Mouse (Mus musculus) liver, embryonic 13.5 days (tissue): ENCODE data around the gene S100a16. TPM values are rescaled to one million over a fixed set of nuclear protein-coding genes. Genes with fewer than 3 reads are reported as not detected.
A peak's percentile ranks its signal among the peaks of the same experiment; 100 is the strongest.

ENCODE experiments used
- ATAC-seq: fragments of 200-750 bp; cut with Nextera tagmentation; 2 replicates; pipeline ENCODE4 v1.8.0; 2017; ENCODE audit warnings: low read depth, mild to moderate bottlenecking, moderate number of reproducible peaks, moderate library complexity
- DNase-seq: peaks from one replicate; pipeline ENCODE4 v3.0.0; 2022
- H3K27ac ChIP-seq: fragments of 300-500 bp; sonication (generic); 2 replicates; pipeline ENCODE4 v1.5.1; 2015; ENCODE audit warnings: moderate library complexity, mild to moderate bottlenecking, inconsistent platforms
- H3K27me3 ChIP-seq: fragments of 300-500 bp; sonication (generic); 2 replicates; pipeline ENCODE4 v1.6.1; 2015; ENCODE audit warnings: mild to moderate bottlenecking, inconsistent platforms
- H3K36me3 ChIP-seq: fragments of 300-500 bp; sonication (generic); 2 replicates; pipeline ENCODE4 v1.6.1; 2015; ENCODE audit warnings: mild to moderate bottlenecking, inconsistent platforms
- H3K4me1 ChIP-seq: fragments of 300-500 bp; sonication (generic); replicated peaks from 2 replicates; pipeline ENCODE4 v1.6.1; 2015; ENCODE audit warnings: inconsistent platforms
- H3K4me2 ChIP-seq: fragments of 300-500 bp; sonication (generic); 2 replicates; pipeline ENCODE4 v1.6.1; 2015; ENCODE audit warnings: inconsistent platforms, mild to moderate bottlenecking, moderate library complexity
- H3K4me3 ChIP-seq: fragments of 300-500 bp; sonication (generic); replicated peaks from 2 replicates; pipeline ENCODE4 v1.5.1; 2015; ENCODE audit warnings: mild to moderate bottlenecking, inconsistent platforms
- H3K9ac ChIP-seq: fragments of 300-500 bp; sonication (generic); 2 replicates; pipeline ENCODE4 v1.6.1; 2015; ENCODE audit warnings: mild to moderate bottlenecking, inconsistent platforms
- H3K9me3 ChIP-seq: fragments of 300-500 bp; sonication (generic); replicated peaks from 2 replicates; pipeline ENCODE4 v1.6.1; 2016; ENCODE audit warnings: inconsistent platforms
- WGBS: fragments of 180-500 bp; shearing (Covaris S2); methylation state at CpG from one replicate; pipeline ENCODE4 v1.1.7; 2015; ENCODE audit not compliant: insufficient replicate concordance; 5-methylcytosine and 5-hydroxymethylcytosine counted together
- polyA plus RNA-seq: library from polyadenylated mRNA; unstranded; fragments of >200 nt; fragmentation: Nextera tagmentation; extraction: Ambion mirVana; gene quantifications from 2 replicates; pipeline ENCODE4 v1.2.1, GENCODE M21; 2015

S100a16 gene
- polyA plus RNA-seq, 1 experiment from 2014 or later: 26.4 TPM

DNA sequence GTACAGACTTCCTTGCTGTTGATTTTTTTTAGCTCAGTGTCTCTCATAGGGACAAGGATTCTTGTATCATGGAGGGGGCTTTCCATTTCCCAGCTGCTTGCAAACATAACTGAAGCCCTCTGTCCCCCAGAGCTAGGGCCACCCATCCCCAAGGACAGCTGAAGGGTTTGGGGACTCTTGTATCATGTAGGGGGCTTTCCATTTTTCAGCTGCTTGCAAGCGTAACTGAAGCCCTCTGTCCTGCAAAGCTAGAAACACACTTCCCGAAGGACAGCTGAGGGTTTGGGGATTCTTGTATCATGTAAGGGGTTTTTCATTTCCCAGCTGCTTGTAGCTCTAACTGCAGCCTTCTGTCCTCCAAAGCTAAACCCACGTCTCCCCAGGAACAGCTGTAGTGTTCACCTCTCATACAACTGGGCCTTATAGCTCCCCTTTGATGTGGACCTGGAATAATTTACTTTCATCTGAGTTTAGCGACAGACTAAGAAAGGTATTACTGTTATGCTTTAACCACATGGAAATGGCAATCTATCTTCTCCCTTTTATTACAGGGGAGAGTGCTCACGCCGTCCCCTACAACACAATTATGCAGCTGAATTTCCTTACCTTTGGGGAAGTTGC is 23.1 kb downstream of the S100a16 start, which contains the start of gene S100a3:
Gene S100a3, plus strand, starts transcription at position 571 of the 621 bp plus-strand sequence.
- Histone ChIP-seq H3K4me1 (no peaks in the 10 kb centered on the region), H3K4me3 (no peak within 1 kb of the TSS), H3K36me3 (no peaks in the 10 kb centered on the region), H3K4me2 (no peak within 1 kb of the TSS), H3K9ac (no peak within 1 kb of the TSS), H3K9me3 (no peaks in the 10 kb centered on the region), H3K27me3 (no peaks in the 10 kb centered on the region), H3K27ac (no peak within 1 kb of the TSS)
- DNase-seq: no peak
- 59% methylated on average over 6 of the region's 6 CpGs for WGBS
- no peak for ATAC-seq

DNA sequence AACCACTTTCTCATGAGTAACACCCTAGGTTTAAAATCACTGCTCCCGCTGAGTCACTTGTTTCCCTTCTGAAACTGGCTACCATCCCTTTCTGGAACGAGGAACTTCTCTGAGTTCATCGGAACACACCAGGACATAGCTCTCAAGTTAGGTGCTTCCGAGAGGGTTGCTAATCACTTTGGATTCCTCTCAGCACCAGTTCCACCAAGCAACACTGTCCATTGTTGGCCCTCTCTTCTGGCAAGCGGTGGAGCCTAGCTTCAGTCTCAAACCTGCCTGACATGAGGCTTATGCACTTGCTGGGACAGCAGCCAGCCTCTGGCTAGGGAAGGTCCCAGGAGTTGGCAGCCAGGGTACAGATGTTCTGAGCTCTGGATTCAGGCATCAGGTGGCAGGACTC is 37.6 kb downstream of the S100a16 start:
- Histone ChIP-seq H3K4me3 (no peak overlapping the region), H3K9me3 (no peaks in the 10 kb centered on the region), H3K9ac (no peak overlapping the region), H3K27me3 (no peaks in the 10 kb centered on the region), H3K36me3 (no peaks in the 10 kb centered on the region), H3K27ac (no peak overlapping the region), H3K4me1 (no peaks in the 10 kb centered on the region), H3K4me2 (no peak overlapping the region)
- whole genome bisulfite sequencing: 66% methylated on average over 5 of the region's 5 CpGs
- no peak for ATAC-seq
- DNase-seq: no peak

DNA sequence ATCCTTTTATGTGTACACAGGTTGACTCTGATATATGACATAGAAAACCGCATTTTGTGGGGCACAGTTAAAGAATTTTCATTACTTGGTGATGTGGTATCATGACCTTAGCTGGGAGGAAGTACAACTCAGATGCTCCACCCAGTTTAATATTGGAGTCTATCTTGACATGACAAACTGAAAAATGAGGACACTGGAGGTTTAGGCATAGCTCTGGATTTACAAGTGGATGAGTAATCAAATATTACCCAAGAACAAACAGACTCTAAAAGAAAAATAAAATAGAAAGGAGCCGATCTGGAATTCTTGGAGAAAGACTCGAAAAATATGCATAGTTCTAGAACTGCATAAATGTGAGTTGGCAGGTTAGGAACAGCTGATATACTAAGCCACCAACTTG is 38.3 kb downstream of the S100a16 start:
- DNase-seq (no peak), ATAC-seq (no peak)
- H3K36me3 ChIP-seq: no peaks in the 10 kb centered on the region
- 56% methylated on average over 3 of the region's 3 CpGs for WGBS
- no peak overlapping the region for H3K4me2 ChIP-seq
- no peak overlapping the region for H3K27ac ChIP-seq
- no peak overlapping the region for H3K4me3 ChIP-seq
- H3K27me3 ChIP-seq: no peaks in the 10 kb centered on the region
- H3K9ac ChIP-seq: no peak overlapping the region
- H3K9me3 ChIP-seq: no peaks in the 10 kb centered on the region
- H3K4me1 ChIP-seq: no peaks in the 10 kb centered on the region

DNA sequence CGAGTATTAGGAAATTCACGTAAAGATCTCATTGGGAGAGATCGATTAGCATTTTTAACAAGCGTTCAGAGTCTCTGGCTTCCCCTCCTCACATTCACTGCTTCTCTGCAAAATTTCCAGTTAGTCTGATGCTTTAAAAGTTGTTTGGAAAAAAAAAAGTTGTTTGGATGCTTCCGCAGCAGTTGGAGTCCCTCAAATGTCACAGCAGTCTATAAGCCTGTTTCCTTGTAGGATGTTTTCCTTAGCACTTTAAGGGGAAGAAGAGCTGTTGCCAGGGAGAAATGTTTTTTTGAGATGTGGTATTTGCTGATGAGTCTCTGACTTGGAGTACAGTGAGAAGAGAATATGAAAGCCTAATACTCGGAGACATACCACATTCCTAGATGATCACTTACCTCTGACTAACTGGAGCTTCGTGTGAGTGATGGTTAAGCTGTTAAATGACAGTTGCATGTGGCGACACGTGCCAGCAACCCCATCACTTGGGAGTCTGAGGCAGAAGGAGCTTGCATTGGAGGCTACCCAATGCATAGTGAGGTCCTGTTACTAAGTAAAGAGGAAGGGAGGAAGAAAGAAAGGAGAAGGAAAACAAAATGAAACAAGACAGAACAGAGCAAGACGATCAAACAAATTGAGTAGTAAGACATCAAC is 39.4 kb downstream of the S100a16 start:
- no peak for ATAC-seq
- no peaks in the 10 kb centered on the region for H3K36me3 ChIP-seq
- no peak overlapping the region for H3K9ac ChIP-seq
- WGBS: 58% methylated on average over 10 of the region's 10 CpGs
- no peak overlapping the region for H3K4me3 ChIP-seq
- DNase-seq: no peak
- no peaks in the 10 kb centered on the region for H3K27me3 ChIP-seq
- H3K27ac ChIP-seq: no peak overlapping the region
- H3K9me3 ChIP-seq: no peaks in the 10 kb centered on the region
- H3K4me2 ChIP-seq: no peak overlapping the region
- H3K4me1 ChIP-seq: no peaks in the 10 kb centered on the region

DNA sequence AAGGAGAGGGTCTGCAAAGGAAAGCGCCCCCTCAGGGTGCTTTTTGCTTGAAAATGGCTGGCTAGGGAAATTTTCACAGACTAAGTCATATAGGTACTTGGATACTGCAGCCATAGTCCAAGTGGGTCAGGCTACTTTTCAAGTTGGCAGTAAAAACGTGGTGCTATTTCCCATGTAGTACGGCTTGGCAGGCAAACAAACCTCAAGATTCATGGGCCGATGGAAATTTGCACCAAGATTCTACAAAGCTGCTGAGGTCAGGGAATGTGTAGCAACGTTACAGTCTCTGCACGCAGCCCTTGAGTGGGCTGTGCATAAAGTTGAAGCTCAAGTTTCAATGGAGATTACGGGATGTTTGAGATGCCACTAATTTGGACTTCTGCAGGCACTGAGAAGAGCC is 42.4 kb downstream of the S100a16 start:
- 67% methylated on average over 7 of the region's 7 CpGs for WGBS
- DNase-seq (no peak), ATAC-seq (no peak)
- H3K27ac ChIP-seq: no peak overlapping the region
- no peaks in the 10 kb centered on the region for H3K4me1 ChIP-seq
- H3K27me3 ChIP-seq: no peaks in the 10 kb centered on the region
- H3K4me3 ChIP-seq: no peak overlapping the region
- H3K9me3 ChIP-seq: no peaks in the 10 kb centered on the region
- no peak overlapping the region for H3K4me2 ChIP-seq
- H3K36me3 ChIP-seq: no peaks in the 10 kb centered on the region
- H3K9ac ChIP-seq: no peak overlapping the region

DNA sequence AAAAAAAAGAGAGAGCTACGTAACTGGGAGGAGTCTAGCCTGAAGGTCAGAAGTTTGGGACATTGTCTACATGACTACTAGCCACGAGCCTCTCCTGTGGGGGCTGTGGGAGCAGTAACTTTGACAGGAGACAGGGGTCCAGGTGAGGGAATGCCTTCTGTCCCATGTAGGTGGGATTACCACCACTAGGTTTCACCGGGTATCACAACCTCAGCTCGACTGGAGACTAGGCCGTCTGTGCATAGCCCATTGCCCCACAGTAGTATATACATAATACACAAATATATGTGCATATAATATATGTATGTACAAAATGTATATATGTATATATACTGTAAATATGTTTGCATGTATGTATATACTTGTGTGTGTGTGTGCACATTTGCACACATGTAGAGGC is 44.1 kb downstream of the S100a16 start:
- H3K4me3 ChIP-seq: no peak overlapping the region
- 82% methylated on average over 5 of the region's 5 CpGs for WGBS
- H3K27ac ChIP-seq: no peak overlapping the region
- ATAC-seq (no peak), DNase-seq (no peak)
- no peaks in the 10 kb centered on the region for H3K9me3 ChIP-seq
- no peaks in the 10 kb centered on the region for H3K36me3 ChIP-seq
- no peak overlapping the region for H3K9ac ChIP-seq
- H3K4me1 ChIP-seq: no peaks in the 10 kb centered on the region
- no peak overlapping the region for H3K4me2 ChIP-seq
- H3K27me3 ChIP-seq: no peaks in the 10 kb centered on the region

DNA sequence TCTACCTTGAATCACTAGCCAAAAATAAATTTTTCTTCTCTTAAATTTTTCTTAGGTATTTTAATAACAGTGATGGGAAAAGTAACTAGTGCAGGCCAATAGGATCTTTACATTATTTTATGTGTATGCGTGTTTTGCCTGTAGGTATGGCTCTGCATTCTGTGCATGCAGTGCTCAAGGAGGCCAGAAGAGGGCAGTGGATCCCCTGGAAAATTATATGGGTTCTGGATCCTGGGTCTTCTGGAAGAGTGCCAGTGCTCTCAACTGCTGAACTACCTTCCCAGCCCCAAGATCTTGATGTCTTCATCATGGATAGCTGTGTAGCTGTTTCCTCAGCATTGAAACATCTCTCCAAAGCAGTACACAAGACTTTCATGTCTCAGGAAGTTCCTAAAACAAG is 45.1 kb downstream of the S100a16 start:
- DNase-seq: no peak
- 83% methylated on average over 1 of the region's 1 CpGs for WGBS
- H3K9me3 ChIP-seq: no peaks in the 10 kb centered on the region

DNA sequence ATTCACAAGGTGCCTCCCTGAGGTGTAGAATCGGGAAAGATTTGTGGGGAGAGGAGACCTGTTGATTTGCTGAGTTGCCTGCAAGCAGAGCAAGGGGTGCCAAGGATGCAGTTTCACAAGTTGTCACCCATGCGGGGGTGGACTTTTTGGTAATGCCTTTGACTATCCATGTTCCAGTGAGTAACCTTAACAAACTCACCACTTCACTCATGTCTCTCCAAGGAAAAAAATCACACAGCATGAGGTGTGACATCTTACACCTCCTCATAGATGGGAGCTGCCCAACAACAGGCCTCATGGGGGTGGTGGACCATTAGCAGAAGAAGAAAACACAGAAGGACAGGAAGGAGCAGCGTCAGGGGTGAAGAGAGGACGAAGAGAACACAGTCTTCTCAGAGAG is 45.5 kb downstream of the S100a16 start:
- no peak overlapping the region for H3K4me3 ChIP-seq
- H3K9ac ChIP-seq: no peak overlapping the region
- H3K9me3 ChIP-seq: no peaks in the 10 kb centered on the region
- ATAC-seq (no peak), DNase-seq (no peak)
- H3K4me2 ChIP-seq: no peak overlapping the region
- no peaks in the 10 kb centered on the region for H3K27me3 ChIP-seq
- H3K4me1 ChIP-seq: no peaks in the 10 kb centered on the region
- H3K27ac ChIP-seq: no peak overlapping the region
- 71% methylated on average over 4 of the region's 4 CpGs for WGBS
- H3K36me3 ChIP-seq: no peaks in the 10 kb centered on the region

More for the DNA sequence above, 45.1 kb downstream of the S100a16 start:
- H3K4me1 ChIP-seq: no peaks in the 10 kb centered on the region
- no peak overlapping the region for H3K27ac ChIP-seq
- H3K4me3 ChIP-seq: no peak overlapping the region
- H3K36me3 ChIP-seq: no peaks in the 10 kb centered on the region
- no peak overlapping the region for H3K4me2 ChIP-seq
- H3K27me3 ChIP-seq: no peaks in the 10 kb centered on the region
- no peak for ATAC-seq
- H3K9ac ChIP-seq: no peak overlapping the region

DNA sequence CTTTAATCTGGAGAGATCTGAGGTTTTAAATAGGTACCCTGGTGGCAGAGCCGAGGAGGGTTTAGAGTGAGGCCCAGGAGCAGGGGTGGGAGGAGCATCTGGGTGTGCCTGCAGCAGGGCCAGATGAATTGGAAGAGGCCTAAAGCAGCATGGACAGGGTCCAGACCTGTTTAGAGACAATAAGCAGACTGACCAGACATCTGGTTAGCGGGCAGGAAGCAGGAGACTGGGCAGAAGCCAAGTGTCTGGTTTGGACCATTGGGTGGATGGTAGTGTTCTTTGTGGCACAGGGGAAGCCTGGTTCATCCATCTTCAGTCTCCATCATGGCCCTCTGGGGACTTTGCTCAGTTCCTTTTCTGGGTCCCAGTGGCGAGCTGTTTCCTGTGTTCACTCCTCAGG is 46.8 kb downstream of the S100a16 start:
- no peak overlapping the region for H3K27ac ChIP-seq

DNA sequence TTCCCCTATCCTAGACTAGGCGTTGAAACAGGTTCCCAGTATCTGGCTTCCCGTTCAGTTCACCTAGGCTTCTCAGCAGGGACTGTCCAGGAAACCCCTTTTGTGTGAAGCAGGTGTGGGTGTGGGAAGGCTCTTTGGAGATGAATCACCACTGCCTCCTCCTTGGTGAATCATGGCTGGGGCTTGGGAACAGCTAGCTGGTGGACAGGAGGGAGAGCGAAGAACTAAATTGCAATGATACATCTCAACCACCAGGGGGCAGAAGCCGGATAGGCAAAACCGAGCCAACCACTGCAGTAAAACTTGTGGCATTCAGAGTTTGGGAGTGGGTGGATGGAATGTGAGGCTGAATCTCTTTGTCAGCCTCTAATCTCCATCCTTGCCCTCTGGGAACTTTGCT is 48.5 kb downstream of the S100a16 start:
- Histone ChIP-seq H3K4me3 (no peak overlapping the region), H3K36me3 (no peaks in the 10 kb centered on the region), H3K4me2 (no peak overlapping the region), H3K27ac (no peak overlapping the region), H3K4me1 (no peaks in the 10 kb centered on the region), H3K27me3 (no peaks in the 10 kb centered on the region), H3K9ac (no peak overlapping the region), H3K9me3 (no peaks in the 10 kb centered on the region)
- no peak for ATAC-seq
- 30% methylated on average over 5 of the region's 5 CpGs for WGBS
- peak; percentile 9 for DNase-seq

More for the DNA sequence above, 46.8 kb downstream of the S100a16 start:
- no peaks in the 10 kb centered on the region for H3K4me1 ChIP-seq
- H3K9me3 ChIP-seq: no peaks in the 10 kb centered on the region
- WGBS: 40% methylated on average over 3 of the region's 3 CpGs
- H3K36me3 ChIP-seq: no peaks in the 10 kb centered on the region
- no peaks in the 10 kb centered on the region for H3K27me3 ChIP-seq
- no peak overlapping the region for H3K9ac ChIP-seq
- H3K4me3 ChIP-seq: no peak overlapping the region
- no peak overlapping the region for H3K4me2 ChIP-seq
- ATAC-seq (no peak), DNase-seq (no peak)

DNA sequence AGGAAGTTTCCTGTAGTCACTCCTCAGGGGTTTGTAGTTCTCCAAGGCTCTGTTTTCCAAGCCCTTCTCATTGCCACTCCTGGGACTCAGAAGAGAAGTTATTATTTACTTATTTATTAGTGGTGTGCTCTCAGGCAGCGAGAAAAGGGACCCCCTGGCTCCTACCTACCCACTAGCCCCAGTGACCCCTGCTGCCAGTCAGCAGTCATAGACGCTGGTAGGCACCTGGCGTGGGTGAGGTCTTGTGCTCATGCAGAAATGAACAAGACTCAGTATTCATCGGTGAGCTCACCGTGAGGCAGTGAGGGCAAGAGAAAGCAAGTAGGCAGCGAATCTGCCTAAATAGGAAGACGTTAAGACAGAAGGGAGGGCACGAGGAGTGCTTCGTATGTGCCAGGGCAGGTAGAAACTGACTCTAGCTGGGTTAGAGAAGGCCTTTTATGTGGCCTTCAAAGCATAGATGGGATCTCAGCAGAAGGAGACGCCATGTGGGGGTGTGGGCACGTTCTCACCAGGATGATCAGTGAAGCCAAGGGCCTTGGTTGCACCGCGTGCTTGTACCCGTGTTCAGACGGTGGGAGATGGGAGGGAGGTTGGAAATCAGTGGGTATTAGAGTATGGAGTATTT is 49.1 kb downstream of the S100a16 start:
- DNase-seq (no peak), ATAC-seq (no peak)
- no peaks in the 10 kb centered on the region for H3K36me3 ChIP-seq
- 67% methylated on average over 15 of the region's 15 CpGs for WGBS
- H3K27ac ChIP-seq: no peak overlapping the region
- H3K27me3 ChIP-seq: no peaks in the 10 kb centered on the region
- H3K9ac ChIP-seq: no peak overlapping the region
- no peaks in the 10 kb centered on the region for H3K4me1 ChIP-seq
- no peak overlapping the region for H3K4me2 ChIP-seq
- H3K4me3 ChIP-seq: no peak overlapping the region
- H3K9me3 ChIP-seq: no peaks in the 10 kb centered on the region

DNA sequence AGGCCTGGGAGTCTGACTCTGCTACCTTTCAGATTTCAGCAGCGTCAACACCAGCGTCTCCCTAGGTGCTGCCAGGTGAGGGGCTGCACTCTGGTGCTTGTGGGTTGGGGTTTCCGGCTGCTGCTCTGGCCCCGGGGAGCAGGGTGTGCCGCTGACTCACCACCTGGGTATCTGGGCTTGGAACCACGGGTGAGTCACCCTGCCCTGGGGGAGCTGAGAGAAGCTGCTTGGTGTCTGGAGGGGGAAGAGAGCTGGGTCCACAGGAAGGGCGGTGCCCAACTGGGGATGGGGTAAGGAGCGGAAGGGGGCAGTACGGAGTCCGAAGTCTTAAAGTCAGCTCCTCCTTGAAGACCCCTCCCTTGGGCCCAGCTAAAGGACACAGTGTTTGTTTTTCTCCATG is 49.9 kb downstream of the S100a16 start:
- Histone ChIP-seq H3K9ac (no peak overlapping the region), H3K4me3 (no peak overlapping the region), H3K4me1 (no peaks in the 10 kb centered on the region), H3K27ac (no peak overlapping the region), H3K9me3 (no peaks in the 10 kb centered on the region), H3K36me3 (no peaks in the 10 kb centered on the region), H3K4me2 (no peak overlapping the region), H3K27me3 (no peaks in the 10 kb centered on the region)
- 17% methylated on average over 10 of the region's 10 CpGs for WGBS
- peak; percentile 14 for DNase-seq
- peak; percentile 45 for ATAC-seq
